Mouse (Mus musculus) midbrain, embryonic 11.5 days (tissue): ENCODE data around the gene Mcur1. TPM values are rescaled to one million over a fixed set of nuclear protein-coding genes. Genes with fewer than 3 reads are reported as not detected.
A peak's percentile ranks its signal among the peaks of the same experiment; 100 is the strongest.

ENCODE experiments used
- ATAC-seq: fragments of 200-750 bp; cut with Nextera tagmentation; 2 replicates; pipeline ENCODE4 v1.8.0; 2017; ENCODE audit warnings: moderate TSS enrichment, moderate library complexity; ENCODE audit not compliant: low FRiP score
- DNase-seq: peaks from one replicate; pipeline ENCODE4 v3.0.0; 2015; ENCODE audit warnings: low spot score; ENCODE audit errors: missing footprints
- H3K27ac ChIP-seq: fragments of 300-500 bp; sonication (generic); 2 replicates; pipeline ENCODE4 v1.5.1; 2014; ENCODE audit warnings: low read depth, low read length
- H3K27me3 ChIP-seq: fragments of 300-500 bp; sonication (generic); 2 replicates; pipeline ENCODE4 v1.6.1; 2014; ENCODE audit warnings: mild to moderate bottlenecking, low read length, moderate library complexity, mixed read lengths; ENCODE audit not compliant: control insufficient read depth, insufficient read depth
- H3K36me3 ChIP-seq: fragments of 300-500 bp; sonication (generic); 2 replicates; pipeline ENCODE4 v1.6.1; 2014; ENCODE audit warnings: mild to moderate bottlenecking, low read length, moderate library complexity, mixed read lengths; ENCODE audit not compliant: control insufficient read depth, insufficient read depth
- H3K4me1 ChIP-seq: fragments of 300-500 bp; sonication (generic); 2 replicates; pipeline ENCODE4 v1.6.1; 2014; ENCODE audit warnings: low read length; ENCODE audit not compliant: control insufficient read depth, insufficient read depth
- H3K4me2 ChIP-seq: fragments of 300-500 bp; sonication (generic); 2 replicates; pipeline ENCODE4 v1.6.1; 2014; ENCODE audit warnings: mild to moderate bottlenecking, moderate library complexity
- H3K4me3 ChIP-seq: fragments of 300-500 bp; sonication (generic); 2 replicates; pipeline ENCODE4 v1.5.1; 2014; ENCODE audit warnings: low read depth, low read length
- H3K9ac ChIP-seq: fragments of 300-500 bp; sonication (generic); 2 replicates; pipeline ENCODE4 v1.6.1; 2014; ENCODE audit warnings: low read length
- H3K9me3 ChIP-seq: fragments of 300-500 bp; sonication (generic); 2 replicates; pipeline ENCODE4 v1.6.1; 2016; ENCODE audit warnings: low read length; ENCODE audit not compliant: control insufficient read depth
- WGBS: fragments of 180-500 bp; shearing (Covaris S2); extraction: QIAGEN DNeasy Blood & Tissue Kit; methylation state at CpG from one replicate; pipeline ENCODE4 v1.1.7; 2014; 5-methylcytosine and 5-hydroxymethylcytosine counted together
- polyA plus RNA-seq: library from polyadenylated mRNA; unstranded; fragments of >200 nt; fragmentation: Nextera tagmentation; extraction: Ambion mirVana; gene quantifications from 2 replicates; pipeline ENCODE4 v1.2.1, GENCODE M21; 2014

Mcur1 gene
- polyA plus RNA-seq, 1 experiment from 2014 or later: 11.2 TPM

GRCm38 (mm10) chr13:43525363-43526134 lies 34.4 kb downstream of the Mcur1 start:
- no peaks in the 10 kb centered on the region for H3K9me3 ChIP-seq
- no peaks in the 10 kb centered on the region for H3K27me3 ChIP-seq
- ATAC-seq (peak; percentile 35; the same call in 1 of the 2 replicates), DNase-seq (peak; percentile 86)
- peaks cover 19% of the 10 kb centered on the region for H3K4me1 ChIP-seq
- H3K9ac ChIP-seq: no peak overlapping the region
- H3K36me3 ChIP-seq: no peaks in the 10 kb centered on the region
- no peak overlapping the region for H3K4me3 ChIP-seq
- H3K4me2 ChIP-seq: no peak overlapping the region
- no peak overlapping the region for H3K27ac ChIP-seq
- 56% methylated on average over 16 of the region's 16 CpGs for WGBS

GRCm38 (mm10) chr13:43524491-43525362 lies 35.3 kb downstream of the Mcur1 start:
- no peaks in the 10 kb centered on the region for H3K9me3 ChIP-seq
- peaks cover 15% of the 10 kb centered on the region; the same call in 1 of the 2 replicates for H3K4me1 ChIP-seq
- H3K36me3 ChIP-seq: no peaks in the 10 kb centered on the region
- H3K27me3 ChIP-seq: no peaks in the 10 kb centered on the region
- 74% methylated on average over 16 of the region's 16 CpGs for whole genome bisulfite sequencing
- H3K9ac ChIP-seq: no peak overlapping the region
- ATAC-seq: no peak; the same call in 1 of the 2 replicates
- H3K4me3 ChIP-seq: no peak overlapping the region
- no peak overlapping the region for H3K4me2 ChIP-seq
- H3K27ac ChIP-seq: peak overlapping the region; percentile 27; the same call in 1 of the 2 replicates
- DNase-seq: peak; percentile 87

DNA sequence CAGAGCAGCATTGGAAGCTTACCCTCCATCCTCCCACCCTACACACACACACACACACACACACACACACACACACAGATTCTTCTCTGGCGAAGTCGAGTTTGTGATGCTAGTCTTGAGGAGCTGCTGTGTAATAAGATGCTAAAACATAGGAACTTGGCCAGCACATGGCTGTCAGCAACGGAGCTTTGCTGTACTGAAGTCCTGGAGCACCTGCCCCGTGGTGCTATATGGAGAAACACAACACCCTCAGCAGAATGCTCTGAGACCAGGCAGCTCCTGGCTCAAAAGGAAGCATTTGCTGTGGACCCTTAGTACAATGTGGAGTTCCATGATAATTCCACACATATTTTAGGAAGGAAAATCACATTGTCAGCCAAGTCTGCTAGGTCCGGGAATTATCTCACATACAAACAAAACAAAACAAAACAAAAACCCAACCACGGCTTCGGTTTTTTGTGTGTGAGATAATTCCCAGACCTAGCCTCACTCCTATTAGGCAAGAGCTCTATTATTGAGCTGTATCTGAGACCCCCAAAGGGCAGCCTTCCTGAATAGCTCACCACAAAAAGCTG lies 36.0 kb downstream of the Mcur1 start:
- H3K36me3 ChIP-seq: no peaks in the 10 kb centered on the region
- 67% methylated on average over 7 of the region's 7 CpGs for WGBS

DNA sequence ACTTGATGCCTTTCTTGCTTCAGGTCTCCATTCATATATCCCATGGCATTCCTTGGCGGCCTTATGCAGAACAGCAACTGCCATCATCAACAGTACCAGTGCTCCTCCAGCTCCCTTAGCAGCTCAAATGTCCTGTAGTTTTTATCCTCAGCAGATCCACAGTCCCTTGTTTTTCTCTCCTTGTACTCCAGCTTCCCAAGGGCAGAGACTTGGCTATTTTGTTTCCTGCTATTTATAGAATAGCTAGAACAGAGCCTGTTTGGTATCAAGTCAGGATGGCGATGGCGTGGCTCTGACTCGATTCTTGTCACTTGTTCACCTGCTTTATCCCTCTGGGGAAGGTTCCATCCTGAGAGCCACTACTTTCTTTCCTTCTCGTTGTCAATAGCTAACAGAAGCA lies 38.1 kb downstream of the Mcur1 start:
- H3K9me3 ChIP-seq: no peaks in the 10 kb centered on the region
- no peak overlapping the region for H3K4me2 ChIP-seq
- no peak overlapping the region for H3K9ac ChIP-seq
- DNase-seq (no peak), ATAC-seq (no peak)
- no peak overlapping the region for H3K27ac ChIP-seq
- H3K36me3 ChIP-seq: no peaks in the 10 kb centered on the region
- H3K4me1 ChIP-seq: peaks cover 15% of the 10 kb centered on the region; the same call in 1 of the 2 replicates
- no peak overlapping the region for H3K4me3 ChIP-seq
- H3K27me3 ChIP-seq: no peaks in the 10 kb centered on the region
- 92% methylated on average over 5 of the region's 5 CpGs for WGBS

More for the DNA sequence above, 36.0 kb downstream of the Mcur1 start:
- H3K27me3 ChIP-seq: no peaks in the 10 kb centered on the region
- no peak for DNase-seq
- peaks cover 15% of the 10 kb centered on the region; the same call in 1 of the 2 replicates for H3K4me1 ChIP-seq
- H3K4me2 ChIP-seq: no peak overlapping the region
- no peak overlapping the region for H3K4me3 ChIP-seq
- no peak for ATAC-seq
- H3K27ac ChIP-seq: peak overlapping the region; percentile 27; the same call in 1 of the 2 replicates
- no peaks in the 10 kb centered on the region for H3K9me3 ChIP-seq
- no peak overlapping the region for H3K9ac ChIP-seq

GRCm38 (mm10) chr13:43519251-43519650 lies 40.7 kb downstream of the Mcur1 start:
- WGBS: 85% methylated on average over 6 of the region's 6 CpGs
- peaks cover 4% of the 10 kb centered on the region; the same call in 1 of the 2 replicates for H3K4me1 ChIP-seq
- H3K9ac ChIP-seq: no peak overlapping the region
- H3K4me2 ChIP-seq: no peak overlapping the region
- H3K4me3 ChIP-seq: no peak overlapping the region
- no peak for DNase-seq
- ATAC-seq: no peak
- H3K27ac ChIP-seq: no peak overlapping the region
- H3K36me3 ChIP-seq: no peaks in the 10 kb centered on the region
- no peaks in the 10 kb centered on the region for H3K9me3 ChIP-seq
- no peaks in the 10 kb centered on the region for H3K27me3 ChIP-seq

DNA sequence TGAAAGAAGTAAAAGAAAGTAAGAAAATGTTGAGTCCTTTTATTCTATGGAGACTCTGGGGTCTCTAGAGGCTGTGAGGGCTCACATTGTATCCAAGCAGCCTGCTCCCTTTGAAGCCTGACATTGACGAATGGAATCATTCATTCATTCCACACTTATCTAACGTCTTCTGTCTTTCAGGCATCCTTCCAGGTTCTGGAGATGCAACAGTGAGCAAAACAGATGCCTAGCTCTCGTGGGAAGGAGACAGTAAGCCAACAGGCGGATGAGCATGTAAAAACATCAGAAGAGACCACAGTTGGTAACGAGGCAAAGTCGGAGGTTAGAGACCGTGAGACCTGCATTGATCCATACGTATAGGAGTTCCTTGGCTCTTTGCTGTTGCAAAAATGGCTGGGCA lies 42.6 kb downstream of the Mcur1 start:
- Histone ChIP-seq H3K27ac (no peak overlapping the region), H3K4me2 (no peak overlapping the region), H3K36me3 (no peaks in the 10 kb centered on the region), H3K9me3 (no peaks in the 10 kb centered on the region), H3K27me3 (no peaks in the 10 kb centered on the region), H3K4me1 (no peaks in the 10 kb centered on the region), H3K9ac (no peak overlapping the region), H3K4me3 (no peak overlapping the region)
- no peak for ATAC-seq
- no peak for DNase-seq
- WGBS: 77% methylated on average over 8 of the region's 8 CpGs

- Histone ChIP-seq H3K9ac (no peak overlapping the region), H3K4me3 (no peak overlapping the region), H3K36me3 (no peaks in the 10 kb centered on the region), H3K4me2 (no peak overlapping the region), H3K27ac (no peak overlapping the region), H3K4me1 (no peaks in the 10 kb centered on the region), H3K9me3 (no peaks in the 10 kb centered on the region), H3K27me3 (no peaks in the 10 kb centered on the region)
- DNase-seq: no peak
- 53% methylated on average over 6 of the region's 6 CpGs for WGBS
- no peak for ATAC-seq
Observed at GRCm38 (mm10) chr13:43516931-43517330, 43.1 kb downstream of the Mcur1 start.

DNA sequence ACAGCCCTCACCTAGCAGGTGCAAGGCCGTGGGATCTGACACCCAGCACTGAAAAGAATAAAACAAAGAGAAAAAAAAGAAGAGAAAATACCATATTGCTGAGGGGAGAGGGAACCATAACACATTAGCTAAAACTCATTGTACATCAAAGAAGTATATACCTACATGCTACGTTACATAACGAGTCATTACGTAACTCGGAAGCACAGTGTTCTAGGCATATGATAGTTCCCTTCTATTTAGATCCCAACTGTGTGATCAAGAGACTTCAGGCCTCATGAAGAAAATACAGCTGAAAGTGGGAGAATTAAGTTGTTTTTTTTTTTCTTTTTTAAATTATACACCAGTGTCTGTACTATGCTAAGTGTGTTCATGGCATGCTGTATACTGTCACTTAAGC lies 43.9 kb downstream of the Mcur1 start:
- 93% methylated on average over 5 of the region's 5 CpGs for WGBS
- Histone ChIP-seq H3K9ac (no peak overlapping the region), H3K4me2 (no peak overlapping the region), H3K36me3 (no peaks in the 10 kb centered on the region), H3K4me1 (no peaks in the 10 kb centered on the region), H3K27me3 (no peaks in the 10 kb centered on the region), H3K9me3 (no peaks in the 10 kb centered on the region), H3K27ac (no peak overlapping the region), H3K4me3 (no peak overlapping the region)
- no peak for ATAC-seq
- DNase-seq: no peak
